8 mouse cellular contexts compared by ENCODE assay signal in genomic region chr6:116107471-116108358, GRCm38 (mm10).
A peak's percentile ranks its signal among the peaks of the same experiment; 100 is the strongest.
DNase-seq lines count a peak whose midpoint lies in the region; ATAC-seq and TF ChIP-seq lines count a peak whose summit lies in the region.

No protein-coding gene starts in this region.

- H3K9me3 ChIP-seq in heart, embryonic 13.5 days: no peaks in the 10 kb centered on the region
- H3K9me3 ChIP-seq in kidney, embryonic 15.5 days (replicated peaks): no peaks in the 10 kb centered on the region
- H3K9me3 ChIP-seq in liver, embryonic 15.5 days (replicated peaks): no peaks in the 10 kb centered on the region
- no peaks in the 10 kb centered on the region for H3K9me3 ChIP-seq in neural tube, embryonic 11.5 days (ENCODE audit: control insufficient read depth, low read length)

- peak overlapping the region; percentile 49 for H3K4me3 ChIP-seq in embryonic fibroblast, embryonic 13.5 days (ENCODE audit: insufficient read depth, low read length)
- H3K4me3 ChIP-seq in heart, embryonic 13.5 days: peak overlapping the region; percentile 74
- H3K4me3 ChIP-seq in kidney, embryonic 15.5 days (replicated peaks): peak overlapping the region; percentile 63
- H3K4me3 ChIP-seq in liver, embryonic 15.5 days (replicated peaks): peak overlapping the region; percentile 53
- H3K4me3 ChIP-seq in neural tube, embryonic 11.5 days (ENCODE audit: low read depth, low read length): peak overlapping the region; percentile 59
- H3K4me3 ChIP-seq in thymus, adult 2 months (ENCODE audit: control insufficient read depth, insufficient read depth, low read length): peak overlapping the region; percentile 44

- peak; percentile 20 for DNase-seq in spleen, postnatal 10 days (ENCODE audit: low spot score in 2 of 2)
- no peak for DNase-seq in spleen, postnatal 14 days (ENCODE audit: low spot score in 2 of 2)
- DNase-seq in neural tube, embryonic 11.5 days (ENCODE audit: low spot score): peak; percentile 76
- peak; percentile 36 for DNase-seq in thymus, adult 2 months

- TF ChIP-seq CTCF in embryonic fibroblast, embryonic 13.5 days (IDR thresholded peaks at IDR 0.05; ENCODE audit: borderline replicate concordance, insufficient read depth, low read length): no peak
- no peak for TF ChIP-seq CTCF in thymus, adult 2 months (IDR thresholded peaks at IDR 0.05; ENCODE audit: borderline replicate concordance, control insufficient read depth, extremely low read depth, insufficient read depth, low read length, poor library complexity)

- peak overlapping the region; percentile 88 for H3K9ac ChIP-seq in heart, embryonic 13.5 days
- peak overlapping the region; percentile 62 for H3K9ac ChIP-seq in kidney, embryonic 15.5 days
- peak overlapping the region; percentile 31; the same call in 1 of the 2 replicates for H3K9ac ChIP-seq in liver, embryonic 15.5 days
- H3K9ac ChIP-seq in neural tube, embryonic 11.5 days (ENCODE audit: low read length): peak overlapping the region; percentile 78

- 0 out of 2 replicates have a peak, but pooled peaks have one; percentile 26 for TF ChIP-seq POLR2A in embryonic fibroblast, embryonic 13.5 days (IDR thresholded peaks at IDR 0.05; ENCODE audit: low read depth, low read length)
- no peak for TF ChIP-seq POLR2A in thymus, adult 2 months (IDR thresholded peaks at IDR 0.05; ENCODE audit: control insufficient read depth, extremely low read depth, insufficient read depth, low read length, poor library complexity)

- H3K4me2 ChIP-seq in heart, embryonic 13.5 days: peak overlapping the region; percentile 87
- peak overlapping the region; percentile 94 for H3K4me2 ChIP-seq in kidney, embryonic 15.5 days
- peak overlapping the region; percentile 85 for H3K4me2 ChIP-seq in liver, embryonic 15.5 days
- H3K4me2 ChIP-seq in neural tube, embryonic 11.5 days (ENCODE audit: low read depth): peak overlapping the region; percentile 78

- no peaks in the 10 kb centered on the region for H3K27me3 ChIP-seq in heart, embryonic 13.5 days (replicated peaks)
- H3K27me3 ChIP-seq in kidney, embryonic 15.5 days: no peaks in the 10 kb centered on the region
- H3K27me3 ChIP-seq in liver, embryonic 15.5 days: peaks cover 6% of the 10 kb centered on the region; the same call in 1 of the 2 replicates
- H3K27me3 ChIP-seq in neural tube, embryonic 11.5 days (ENCODE audit: control insufficient read depth, insufficient read depth, low read length): no peaks in the 10 kb centered on the region
- H3K27me3 ChIP-seq in thymus, adult 2 months (ENCODE audit: control insufficient read depth, insufficient read depth, low read length): no peaks in the 10 kb centered on the region

- ATAC-seq in heart, embryonic 13.5 days (ENCODE audit: extremely low read depth, insufficient number of reproducible peaks, low FRiP score, low TSS enrichment): peak; percentile 80; the same call in 1 of the 2 replicates
- ATAC-seq in kidney, embryonic 15.5 days (replicated peaks; ENCODE audit: low FRiP score): peak; percentile 96
- 0 out of 2 replicates have a peak, but pooled peaks have one; percentile 31 for ATAC-seq in liver, embryonic 15.5 days (ENCODE audit: insufficient read depth)
- ATAC-seq in neural tube, embryonic 11.5 days (ENCODE audit: insufficient read depth, low FRiP score, low TSS enrichment): peak; percentile 98

- 0 out of 2 replicates have a peak, but pooled peaks cover 2% of the 10 kb centered on the region for H3K4me1 ChIP-seq in embryonic fibroblast, embryonic 13.5 days (ENCODE audit: control insufficient read depth, insufficient read depth, low read length)
- H3K4me1 ChIP-seq in heart, embryonic 13.5 days: peaks cover 29% of the 10 kb centered on the region
- H3K4me1 ChIP-seq in kidney, embryonic 15.5 days: peaks cover 13% of the 10 kb centered on the region
- H3K4me1 ChIP-seq in liver, embryonic 15.5 days (replicated peaks): peaks cover 13% of the 10 kb centered on the region
- H3K4me1 ChIP-seq in neural tube, embryonic 11.5 days (ENCODE audit: control insufficient read depth, insufficient read depth, low read length): no peaks in the 10 kb centered on the region
- H3K4me1 ChIP-seq in thymus, adult 2 months (replicated peaks; ENCODE audit: control insufficient read depth, insufficient read depth, low read length): peaks cover 12% of the 10 kb centered on the region

- WGBS in heart, embryonic 13.5 days: 1% methylated on average over 29 of the region's 29 CpGs
- under 1% methylated on average over 29 of the region's 29 CpGs for WGBS in kidney, embryonic 15.5 days
- under 1% methylated on average over 29 of the region's 29 CpGs for WGBS in liver, embryonic 15.5 days (ENCODE audit: insufficient replicate concordance)
- WGBS in neural tube, embryonic 11.5 days: under 1% methylated on average over 29 of the region's 29 CpGs
- WGBS in thymus, adult 2 months: 4% methylated on average over 29 of the region's 29 CpGs

- no peaks in the 10 kb centered on the region for H3K36me3 ChIP-seq in heart, embryonic 13.5 days
- H3K36me3 ChIP-seq in kidney, embryonic 15.5 days: no peaks in the 10 kb centered on the region; the same call in 1 of the 2 replicates
- no peaks in the 10 kb centered on the region for H3K36me3 ChIP-seq in liver, embryonic 15.5 days (replicated peaks)
- no peaks in the 10 kb centered on the region for H3K36me3 ChIP-seq in neural tube, embryonic 11.5 days (ENCODE audit: control insufficient read depth, insufficient read depth, low read length)
- no peaks in the 10 kb centered on the region for H3K36me3 ChIP-seq in thymus, adult 2 months (ENCODE audit: control insufficient read depth, insufficient read depth, low read length)

- peak overlapping the region; percentile 47; the same call in 1 of the 2 replicates for H3K27ac ChIP-seq in embryonic fibroblast, embryonic 13.5 days (ENCODE audit: insufficient read depth, low read length)
- peak overlapping the region; percentile 92 for H3K27ac ChIP-seq in heart, embryonic 13.5 days (replicated peaks)
- peak overlapping the region; percentile 73 for H3K27ac ChIP-seq in kidney, embryonic 15.5 days
- no peak overlapping the region for H3K27ac ChIP-seq in liver, embryonic 15.5 days (replicated peaks)
- H3K27ac ChIP-seq in neural tube, embryonic 11.5 days (ENCODE audit: low read depth, low read length): peak overlapping the region; percentile 78
- H3K27ac ChIP-seq in thymus, adult 2 months (ENCODE audit: control insufficient read depth, insufficient read depth, low read length): no peak overlapping the region

Comparison
In these comparisons a context has a peak if more than half of its experiments do, and no peak if none do; other contexts are left out.
1. DNase-seq: peak in spleen, postnatal 10 days (2 of 2), neural tube, embryonic 11.5 days (single experiment) and thymus, adult 2 months (single experiment); none in spleen, postnatal 14 days (0 of 2).
2. H3K27ac ChIP-seq: peak in embryonic fibroblast, embryonic 13.5 days (single experiment), heart, embryonic 13.5 days (single experiment), kidney, embryonic 15.5 days (single experiment) and neural tube, embryonic 11.5 days (single experiment); none in liver, embryonic 15.5 days (single experiment) and thymus, adult 2 months (single experiment).
3. ATAC-seq: peak in every context shown above with its lines; median percentile 98 in neural tube, embryonic 11.5 days; 96 in kidney, embryonic 15.5 days; 80 in heart, embryonic 13.5 days; 31 in liver, embryonic 15.5 days.
4. H3K9ac ChIP-seq: peak in every context shown above with its lines; median percentile 88 in heart, embryonic 13.5 days; 78 in neural tube, embryonic 11.5 days; 62 in kidney, embryonic 15.5 days; 31 in liver, embryonic 15.5 days.
5. Peak in every context shown above with its lines, with median percentiles within 50 percentile points of each other: H3K4me3 ChIP-seq and H3K4me2 ChIP-seq.